Mouse (Mus musculus) left cerebral cortex, postnatal 14 days (tissue): Measurements from ENCODE around the gene Mafg. TPM values are rescaled to one million over a fixed set of nuclear protein-coding genes. Genes with fewer than 3 reads are reported as not detected.
A peak's percentile ranks its signal among the peaks of the same experiment; 100 is the strongest.

Source experiments
- DNase-seq, 2 experiments: peaks; one replicate each; pipeline ENCODE4 v3.0.0; 2021 to 2022; ENCODE audit warnings: low spot score in 2 of 2, mixed read lengths in 1 of 2
- intact Hi-C: fragments of 180-260 bp; cut with DNase I; formaldehyde crosslinking; loops from one replicate; pipeline ENCODE4 v1.15.1; 2025
- total RNA-seq, 2 experiments: library from RNA; stranded (reverse); gene quantifications; 2 replicates each; pipeline ENCODE4 v1.2.3; 2021

Mafg gene
- total RNA-seq, 2 experiments from 2014 or later = 84.3 to 94.3 TPM

DNA sequence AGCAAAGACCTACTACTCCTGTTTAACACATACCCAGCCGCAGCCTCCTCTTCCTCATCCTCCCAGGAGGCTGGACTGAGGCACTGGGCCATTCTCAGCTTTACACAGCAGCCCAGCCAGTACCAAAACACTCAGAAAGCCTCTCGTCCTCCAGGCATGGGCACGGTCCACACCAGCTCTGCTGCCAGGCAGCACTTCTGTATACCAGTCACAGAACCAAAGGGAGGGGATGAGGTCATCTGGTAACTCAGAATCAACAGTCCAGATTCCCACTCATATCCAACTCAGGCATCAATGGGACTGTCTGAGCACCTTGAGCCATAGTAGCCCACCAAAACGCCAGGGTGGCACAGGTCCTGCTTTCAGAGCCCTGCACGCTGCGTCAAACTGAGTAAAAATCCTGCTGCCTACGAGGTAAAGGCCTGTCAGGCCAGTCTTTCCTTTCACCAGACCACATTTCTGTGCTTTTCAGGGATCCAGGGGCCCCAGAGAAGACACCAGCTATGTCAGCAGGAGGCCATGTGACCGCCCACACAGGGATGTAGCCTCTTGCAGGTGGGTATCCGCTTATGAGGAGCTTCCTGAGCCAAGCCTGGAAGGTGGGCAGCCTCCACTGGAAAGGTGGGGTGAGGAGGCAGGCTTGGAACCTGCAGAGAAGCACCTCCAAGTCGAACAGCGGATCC lies 6.5 kb downstream of the Mafg start:
- no peak for DNase-seq
- intact Hi-C loops = loop anchor here (5.0 kb wide), 1 partner anchor 85 kb away; the partner anchor contains the start of genes Cenpx and Lrrc45

- no peak for DNase-seq
- intact Hi-C loops = loop anchor here (5.0 kb wide), 1 partner anchor 87 kb away; the partner anchor contains the start of genes Cenpx and Lrrc45
Measured at GRCm38 (mm10) chr11:120625152-120625775, 8.1 kb downstream of the Mafg start, which contains the start of gene Sirt7. TSS of gene Sirt7 (minus strand) at chr11:120625240.

DNA sequence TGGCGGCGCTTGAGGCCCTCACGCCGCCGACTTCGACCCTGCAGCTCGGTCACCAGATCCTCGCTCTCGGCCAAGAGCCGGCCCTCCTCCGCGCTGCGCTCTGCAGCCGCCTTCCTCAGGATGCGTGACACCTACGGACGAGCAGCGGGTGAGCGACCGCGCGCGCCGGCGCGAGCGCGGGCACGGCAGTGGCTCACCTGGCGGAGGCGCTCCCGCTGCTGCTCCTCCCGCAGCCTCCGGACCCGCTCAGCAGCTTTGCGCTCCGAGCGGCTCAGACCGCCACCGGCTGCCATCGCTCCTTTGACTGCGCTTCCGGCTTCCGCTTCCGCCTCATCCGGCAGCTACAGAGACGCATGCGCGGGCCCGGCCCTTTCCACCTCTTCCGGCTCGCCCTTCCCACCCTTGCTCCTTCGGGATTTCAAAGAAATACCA lies 8.7 kb downstream of the Mafg start:
- peak; percentile 83 to 89 for DNase-seq
- intact Hi-C loops = loop anchor here (5.0 kb wide), 2 partner anchors 88 to 153 kb away; partner anchors contain the start of genes Cenpx and Lrrc45

DNA sequence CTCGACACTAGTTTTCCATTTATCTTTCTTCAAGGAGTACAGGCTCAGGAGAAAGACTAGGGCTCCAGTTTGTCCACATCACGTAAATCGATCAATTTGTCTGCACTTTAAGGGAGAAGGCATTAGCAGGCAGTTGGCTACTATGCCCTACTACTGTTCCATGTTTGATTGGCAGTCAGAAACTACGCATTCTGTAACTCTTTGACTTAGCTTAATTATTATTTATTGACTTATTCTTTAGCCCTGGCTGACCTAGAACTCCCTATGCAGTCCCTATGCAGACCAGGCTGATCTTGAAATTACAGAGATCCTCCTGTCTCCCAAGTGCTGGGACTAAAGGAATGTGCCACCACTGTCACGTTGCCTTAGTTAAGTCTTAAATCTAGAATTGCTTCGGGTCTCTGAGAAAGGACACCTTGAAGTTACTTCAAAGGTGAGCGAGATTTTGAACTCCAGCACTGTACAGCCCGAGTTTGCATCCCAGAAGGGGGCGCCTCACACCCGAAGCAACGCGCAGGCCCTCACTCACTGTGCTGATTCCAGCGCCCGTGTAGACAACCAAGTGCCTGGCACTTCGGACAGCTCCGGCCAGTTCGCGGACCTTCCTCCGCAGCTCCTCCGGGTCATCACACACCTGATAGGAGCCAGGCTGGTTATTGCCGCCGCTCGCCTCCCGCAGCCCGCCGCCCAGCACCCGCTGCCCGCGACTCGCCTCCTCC lies 9.3 kb downstream of the Mafg start:
- intact Hi-C loops = loop anchor here (5.0 kb wide), 1 partner anchor 153 kb away; no protein-coding TSS in a partner anchor
- peak; percentile 63 to 69 for DNase-seq

DNA sequence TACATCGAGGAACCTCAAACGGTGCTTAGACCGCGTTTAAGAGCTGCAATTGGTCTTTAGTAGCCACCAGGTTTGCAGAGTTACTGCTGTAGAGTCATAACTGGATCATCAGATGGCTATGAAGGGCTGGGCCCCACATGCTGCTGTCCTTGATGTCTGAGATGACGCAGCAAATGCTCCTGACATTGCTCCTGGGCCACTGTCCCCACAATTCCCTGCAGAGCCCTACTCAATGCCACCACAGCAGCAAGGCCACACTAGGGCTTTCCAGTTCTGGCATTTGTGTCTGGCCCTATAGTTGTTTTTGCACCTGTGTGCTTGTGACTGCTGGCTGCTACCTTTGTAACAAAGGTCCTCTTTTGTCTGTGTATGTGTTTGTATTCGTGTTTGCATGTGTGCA lies 10.6 kb downstream of the Mafg start:
- no peak for DNase-seq
- intact Hi-C loops = loop anchor here (5.0 kb wide), 1 partner anchor 154 kb away; no protein-coding TSS in a partner anchor

DNA sequence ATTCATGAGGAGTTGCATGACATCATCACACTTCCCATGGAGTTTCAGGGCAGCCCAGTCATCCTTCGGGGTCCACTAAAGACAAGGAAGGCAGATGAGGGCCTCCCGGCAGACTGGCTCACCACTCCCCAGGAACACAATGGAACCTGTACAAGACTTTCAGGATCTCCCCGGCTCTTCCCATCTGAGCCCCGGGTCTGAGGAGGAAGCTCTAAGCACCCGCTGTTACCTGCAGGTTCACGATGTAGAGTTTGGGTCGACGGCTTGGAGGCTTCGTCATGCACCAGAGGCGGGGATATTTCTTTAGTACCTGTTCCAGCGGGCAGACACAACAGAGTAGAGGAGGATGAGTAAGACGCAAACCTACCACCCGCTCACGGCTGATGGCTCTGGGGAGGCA lies 13.2 kb downstream of the Mafg start:
- DNase-seq = no peak
- intact Hi-C loops = loop anchor here (5.0 kb wide), 1 partner anchor 157 kb away; no protein-coding TSS in a partner anchor

GRCm38 (mm10) chr11:120618619-120619535 lies 14.5 kb downstream of the Mafg start:
- DNase-seq = no peak
- intact Hi-C loops = loop anchor here (5.0 kb wide), 1 partner anchor 102 kb away; no protein-coding TSS in a partner anchor

DNA sequence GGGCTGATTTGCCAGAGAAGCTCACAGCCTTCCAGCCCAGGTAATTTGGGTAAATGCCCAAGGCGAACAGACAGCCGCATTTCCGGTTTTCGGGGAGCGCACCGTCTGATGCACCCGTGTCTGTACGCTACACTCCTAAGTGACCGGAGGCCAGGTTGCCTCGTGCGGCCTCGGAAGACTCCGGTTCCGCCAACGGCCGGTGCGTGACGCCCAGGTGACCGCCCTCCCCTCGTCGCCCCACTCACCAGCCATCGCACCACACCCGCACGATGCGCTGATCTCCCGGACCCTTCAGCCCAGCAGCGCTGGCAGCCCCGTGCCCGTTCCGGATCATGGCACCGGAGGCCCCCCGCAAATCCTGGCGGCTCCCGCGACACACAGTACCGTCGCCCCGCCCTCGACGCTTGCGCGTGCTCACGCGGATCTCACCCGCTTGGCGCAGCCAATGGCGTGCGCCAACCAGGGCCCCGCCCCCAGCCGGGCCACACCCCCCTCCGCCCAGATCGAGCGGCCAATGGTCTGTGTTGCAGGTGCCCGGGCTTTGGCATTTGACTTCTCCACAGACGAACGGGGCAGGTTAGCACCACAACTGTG lies 15.8 kb downstream of the Mafg start, which contains the start of gene Pcyt2:
Pcyt2 (minus strand) TSS at position 418 of the 594 bp plus-strand sequence.
- DNase-seq = peak; percentile 91 to 92
- intact Hi-C loops = loop anchor here (5.0 kb wide), 1 partner anchor 100 kb away; no protein-coding TSS in a partner anchor

DNA sequence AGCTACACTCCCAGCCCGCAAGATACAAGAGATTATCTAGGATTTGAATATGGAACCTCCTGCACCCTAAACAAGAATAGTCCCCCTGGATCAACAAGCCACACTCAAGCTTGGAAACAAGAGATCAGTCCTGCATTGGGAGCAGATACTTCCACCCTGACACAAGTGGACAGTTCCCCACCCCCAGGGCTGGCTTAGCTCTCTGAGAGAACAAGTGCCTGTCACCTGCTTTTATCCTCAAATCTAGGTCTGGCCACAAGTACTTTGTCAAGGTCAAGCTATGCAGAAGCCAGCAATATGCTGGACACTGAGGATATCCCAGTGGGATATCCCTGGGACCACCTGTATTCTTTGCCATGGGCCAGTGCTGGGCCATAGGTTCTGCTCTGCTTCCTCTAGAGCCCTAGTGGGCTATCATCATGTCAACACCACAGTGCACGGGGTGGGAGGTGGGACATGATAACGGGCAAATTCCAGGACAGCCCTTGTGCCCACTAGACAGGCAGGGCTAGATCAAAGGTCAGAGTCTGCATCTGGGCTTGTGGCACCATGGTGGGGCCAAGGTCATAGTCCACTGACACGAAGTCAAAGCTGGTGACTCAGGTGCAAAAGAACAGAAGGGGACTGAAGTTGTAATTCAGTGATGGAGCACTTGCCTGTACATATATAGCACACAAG lies 16.6 kb downstream of the Mafg start:
- no peak for DNase-seq
- intact Hi-C loops = loop anchor here (5.0 kb wide), 1 partner anchor 99 kb away; no protein-coding TSS in a partner anchor

DNA sequence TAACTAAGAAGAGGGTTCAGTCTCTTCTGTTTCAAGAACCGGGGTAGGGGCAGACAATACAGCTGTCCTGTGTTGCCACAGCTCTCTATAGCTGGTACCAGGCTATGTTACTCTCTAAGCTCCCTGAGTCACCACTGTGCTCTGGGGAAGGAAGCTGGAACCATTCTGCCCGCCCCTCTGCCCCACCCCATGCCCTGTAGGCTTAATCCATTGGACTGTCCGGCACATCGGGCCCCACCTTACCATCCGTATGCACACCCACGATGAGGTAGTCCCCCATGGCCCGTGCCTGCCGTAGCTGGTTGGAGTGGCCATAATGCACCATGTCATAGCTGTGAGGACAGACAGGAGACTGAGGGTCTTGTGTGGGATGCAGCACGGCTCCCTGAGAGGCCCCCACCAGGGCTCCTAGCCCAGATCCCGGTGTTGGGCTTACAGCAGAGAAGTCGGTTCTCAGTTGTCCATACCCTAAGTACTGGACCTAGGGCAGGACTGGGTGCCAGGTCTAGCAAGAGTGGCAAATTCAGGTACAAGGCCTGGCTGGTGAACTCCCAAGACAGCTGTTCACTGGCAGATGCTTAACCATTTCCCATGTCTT lies 17.7 kb downstream of the Mafg start:
- DNase-seq = no peak
- intact Hi-C loops = loop anchor here (5.0 kb wide), 1 partner anchor 98 kb away; no protein-coding TSS in a partner anchor

- intact Hi-C loops = loop anchor here (5.0 kb wide), 1 partner anchor 98 kb away; no protein-coding TSS in a partner anchor
- DNase-seq = no peak
Measured at GRCm38 (mm10) chr11:120615167-120615566, 18.2 kb downstream of the Mafg start.

DNA sequence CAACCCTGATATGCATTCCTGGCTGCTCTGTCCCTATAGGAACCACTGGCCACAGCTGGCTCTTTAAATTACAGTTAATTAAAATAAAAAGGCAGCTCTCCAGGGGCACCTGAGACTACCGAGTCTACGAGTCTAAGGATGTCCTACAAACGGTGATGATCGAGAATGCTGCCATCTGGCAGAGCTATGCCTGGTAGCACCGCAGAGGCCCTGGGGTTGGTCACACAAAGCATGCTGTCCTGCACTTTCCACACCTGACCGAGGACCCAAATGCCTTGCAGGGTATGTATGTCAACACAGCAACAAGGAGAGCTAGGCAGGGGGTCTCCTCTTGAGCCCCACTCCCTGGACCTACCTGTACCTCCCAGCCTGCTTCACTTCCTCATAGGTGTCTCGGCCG lies 19.4 kb downstream of the Mafg start:
- no peak for DNase-seq
- intact Hi-C loops = no loop called here

DNA sequence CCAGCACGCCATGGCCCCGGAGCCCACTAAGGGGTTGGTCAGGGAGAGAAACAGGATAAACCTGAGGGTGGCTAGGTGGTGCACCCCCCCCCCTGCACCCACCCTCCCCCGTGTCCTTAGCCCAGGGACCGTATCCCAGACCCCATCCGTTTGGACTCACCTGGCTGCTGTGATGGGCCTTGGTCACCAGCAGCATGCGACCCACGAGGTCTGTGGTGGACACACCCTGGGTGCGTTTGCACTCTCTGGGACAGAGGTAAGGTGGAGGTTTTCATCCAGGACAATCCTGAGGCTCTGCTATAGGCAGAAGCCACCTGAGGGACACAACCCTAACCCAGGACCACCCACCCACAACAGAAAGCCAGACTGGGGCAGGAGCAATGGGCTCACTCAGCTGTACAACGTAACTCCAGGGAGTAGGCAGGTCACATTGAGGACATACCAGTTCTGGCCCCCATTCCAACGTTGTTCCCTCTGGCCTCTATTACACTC lies 19.9 kb downstream of the Mafg start:
- intact Hi-C loops = no loop called here
- no peak for DNase-seq

DNA sequence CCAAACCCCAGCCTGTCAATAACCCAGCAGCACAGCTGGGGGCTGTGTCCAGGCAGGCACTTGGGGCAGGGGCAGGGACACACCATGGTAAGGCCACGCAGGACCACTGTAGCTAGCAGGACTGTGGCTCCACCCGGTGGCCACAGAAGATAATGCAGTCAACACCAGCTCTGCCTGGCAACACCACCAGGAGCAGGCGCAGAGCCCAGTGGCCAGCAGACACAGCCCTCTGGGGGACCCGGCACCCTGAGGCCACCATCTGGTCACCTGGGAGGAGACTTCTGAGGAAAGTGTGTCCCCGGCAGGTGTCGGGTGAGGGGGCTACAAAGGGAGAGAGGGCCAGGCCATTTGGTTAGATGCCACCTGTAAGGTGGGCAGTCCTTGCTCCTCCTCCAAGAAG lies 20.6 kb downstream of the Mafg start:
- DNase-seq = peak; percentile 71 to 86
- intact Hi-C loops = no loop called here

DNA sequence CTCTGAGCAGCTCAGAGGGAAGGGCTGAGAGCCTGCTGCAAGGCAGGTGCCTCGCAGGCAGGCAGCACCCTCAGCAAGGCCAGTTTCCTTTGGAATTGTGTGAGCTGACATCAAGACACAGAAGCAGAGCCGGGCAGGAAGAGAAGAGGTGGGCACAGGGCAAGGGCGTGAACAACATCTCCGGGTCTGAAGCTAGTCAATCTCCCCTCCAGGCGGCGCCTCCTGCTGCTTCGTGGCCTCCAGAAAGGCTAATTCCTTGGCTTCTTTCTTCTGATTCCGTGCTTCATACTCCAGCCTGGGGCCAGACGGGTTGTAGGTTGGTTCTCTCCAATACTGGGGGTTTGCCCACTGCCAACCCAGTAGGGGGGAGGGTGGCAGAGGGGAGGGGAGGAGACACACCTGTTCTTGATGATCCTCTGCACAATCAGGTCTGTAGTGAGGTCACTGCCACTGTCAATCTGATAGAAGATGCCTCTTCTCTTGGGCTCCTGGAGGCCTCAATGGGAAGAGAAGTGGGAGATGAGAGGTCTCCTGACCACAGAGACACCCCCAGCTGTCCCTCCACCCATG lies 22.8 kb downstream of the Mafg start:
- no peak for DNase-seq
- intact Hi-C loops = no loop called here

DNA sequence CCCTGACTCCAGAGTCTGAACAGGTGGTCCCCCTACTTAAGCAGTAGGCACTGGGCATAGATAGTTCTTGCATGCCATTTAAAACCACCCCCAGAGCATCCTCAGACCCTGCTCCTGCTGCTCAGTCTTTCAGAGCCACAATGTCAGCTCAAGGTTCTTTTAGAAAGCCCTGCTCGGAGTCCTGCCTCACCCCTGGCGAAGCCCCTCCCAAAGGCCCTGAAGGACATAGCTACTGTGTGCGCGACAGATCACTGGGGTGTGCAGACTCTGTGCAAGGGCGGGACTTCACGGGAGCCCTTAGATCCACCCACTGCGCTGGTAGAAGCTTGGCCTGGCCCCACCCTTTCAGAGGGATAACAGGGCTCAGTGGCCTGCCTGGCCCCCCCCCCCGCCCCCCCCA lies 24.1 kb downstream of the Mafg start:
- intact Hi-C loops = no loop called here

More for the DNA sequence above, 24.1 kb downstream of the Mafg start:
- no peak for DNase-seq
